Mouse (Mus musculus) ZHBTc4 (cell line): ENCODE measurements around the gene Apom.

ENCODE experiments used
- DNase-seq: peaks from one replicate; pipeline ENCODE4 v3.0.0-alpha.2; 2011; ENCODE audit warnings: low read depth, low spot score

The Apom gene

GRCm38 (mm10) chr17:35096597-35096996 lies 35.3 kb downstream of the Apom start:
- DNase-seq, result no peak

GRCm38 (mm10) chr17:35094475-35095365 lies 37.1 kb downstream of the Apom start:
- DNase-seq, result no peak

GRCm38 (mm10) chr17:35092403-35093198 lies 39.2 kb downstream of the Apom start:
- DNase-seq, result no peak

- no peak for DNase-seq
Observed at GRCm38 (mm10) chr17:35090166-35090932, 41.5 kb downstream of the Apom start.

- peak; percentile 97 for DNase-seq
Observed at GRCm38 (mm10) chr17:35088825-35089644, 42.8 kb downstream of the Apom start, which contains the start of gene Abhd16a. Gene Abhd16a (plus strand): TSS chr17:35089263.

GRCm38 (mm10) chr17:35088151-35088550 lies 43.7 kb downstream of the Apom start:
- peak; percentile 51 for DNase-seq

- no peak for DNase-seq
Observed at GRCm38 (mm10) chr17:35085208-35085865, 46.5 kb downstream of the Apom start, which contains the start of gene Ly6g6f. Gene Ly6g6f (minus strand): TSS chr17:35085610.

- DNase-seq, result no peak
Observed at GRCm38 (mm10) chr17:35083929-35084497, 47.8 kb downstream of the Apom start.

GRCm38 (mm10) chr17:35082841-35083576 lies 48.8 kb downstream of the Apom start:
- no peak for DNase-seq

- no peak for DNase-seq
Observed at GRCm38 (mm10) chr17:35080710-35081109, 51.1 kb downstream of the Apom start.

GRCm38 (mm10) chr17:35080248-35080647 lies 51.6 kb downstream of the Apom start:
- DNase-seq, result no peak

GRCm38 (mm10) chr17:35079778-35080177 lies 52.1 kb downstream of the Apom start:
- DNase-seq, result peak; percentile 28
